Mouse (Mus musculus) lung, postnatal 0 days (tissue): ENCODE data around the gene Gria1.

Experiments
- CTCF ChIP-seq: IDR thresholded peaks from 2 replicates; pipeline ENCODE4 v1.5.1; 2016; ENCODE audit warnings: antibody characterized with exemption, mild to moderate bottlenecking
- EP300 ChIP-seq: IDR thresholded peaks from 2 replicates; pipeline ENCODE4 v1.6.1; 2016; ENCODE audit warnings: antibody characterized with exemption, mild to moderate bottlenecking, control low read depth

DNA sequence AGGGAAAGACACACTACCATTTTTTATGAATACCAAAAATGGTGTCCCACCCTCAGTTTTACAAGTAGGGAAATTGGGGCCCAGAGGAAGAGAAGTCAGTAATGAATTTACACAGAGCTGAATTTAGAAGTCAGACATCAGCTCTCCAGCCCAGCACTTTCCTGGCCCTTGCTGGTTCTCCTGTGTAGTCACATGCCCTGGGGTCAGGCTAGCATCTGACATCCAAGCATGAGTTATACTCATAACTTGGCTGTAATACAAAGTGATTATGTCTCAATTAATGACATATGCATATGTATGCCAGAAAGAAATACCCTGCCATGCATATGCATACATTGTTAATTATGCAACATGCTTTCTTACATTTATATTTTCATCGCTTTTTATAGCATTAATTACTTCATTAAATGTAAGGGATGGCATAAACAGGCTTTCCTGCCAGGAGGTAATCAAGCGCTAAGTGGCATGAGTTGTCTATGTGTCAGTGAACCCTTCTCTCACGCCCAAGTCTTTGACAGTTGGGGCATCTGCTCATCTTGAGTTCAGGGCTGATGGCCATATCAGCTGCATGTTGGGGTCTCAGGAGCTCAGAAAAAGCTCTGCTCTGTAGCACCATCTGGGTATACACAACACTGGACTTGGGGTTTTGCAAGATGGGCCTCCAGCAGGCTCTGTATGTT lies 26.7 kb upstream of the Gria1 start:
- no peak for TF ChIP-seq CTCF
- TF ChIP-seq EP300: no peak
